Mouse (Mus musculus): Measurements from ENCODE around the gene 4931414P19Rik.
"Not testable (repeated sequence)": the region's sequence is repeated elsewhere in the genome, so short reads cannot be mapped to it uniquely, and the experiment has no call there.

The 4931414P19Rik gene

GRCm38 (mm10) chr14:54628103-54628502 is 22.3 kb upstream of the 4931414P19Rik start:
- DNase-seq (ENCODE audit: low spot score in 2 of 2), result no peak

GRCm38 (mm10) chr14:54624976-54625375 is 19.2 kb upstream of the 4931414P19Rik start:
- no peak for DNase-seq (ENCODE audit: low spot score in 2 of 2)

GRCm38 (mm10) chr14:54623334-54623733 is 17.5 kb upstream of the 4931414P19Rik start:
- DNase-seq (ENCODE audit: low spot score in 2 of 2), result no peak

- DNase-seq (ENCODE audit: low spot score in 2 of 2), result no peak
These were observed 15.3 kb upstream of the 4931414P19Rik start, which contains the start of gene Psmb11 for GRCm38 (mm10) chr14:54621133-54621532. Psmb11 (plus strand) TSS chr14:54621433.

GRCm38 (mm10) chr14:54617897-54618365 is 12.1 kb upstream of the 4931414P19Rik start, which contains the start of gene Psmb5:
Psmb5 (minus strand) TSS chr14:54618022.
- DNase-seq (ENCODE audit: low spot score in 2 of 2), result peak; percentile 85 to 93

GRCm38 (mm10) chr14:54617152-54617896 is 11.5 kb upstream of the 4931414P19Rik start:
- no peak for DNase-seq (ENCODE audit: low spot score in 2 of 2)

GRCm38 (mm10) chr14:54616226-54616825 is 10.5 kb upstream of the 4931414P19Rik start:
- no peak for DNase-seq (ENCODE audit: low spot score in 2 of 2)

- not testable (repeated sequence) for DNase-seq (ENCODE audit: low spot score in 2 of 2)
These were observed 8.3 kb upstream of the 4931414P19Rik start for GRCm38 (mm10) chr14:54614130-54614529.

GRCm38 (mm10) chr14:54610648-54611047 is 4.9 kb upstream of the 4931414P19Rik start:
- DNase-seq (ENCODE audit: low spot score in 2 of 2), result no peak

- no peak for DNase-seq (ENCODE audit: low spot score in 2 of 2)
These were observed 4.2 kb upstream of the 4931414P19Rik start for GRCm38 (mm10) chr14:54609962-54610361.

GRCm38 (mm10) chr14:54609245-54609644 is 3.5 kb upstream of the 4931414P19Rik start:
- DNase-seq (ENCODE audit: low spot score in 2 of 2), result no peak

- DNase-seq (ENCODE audit: low spot score in 2 of 2), result no peak
These were observed 1.4 kb upstream of the 4931414P19Rik start for GRCm38 (mm10) chr14:54607226-54607625.

- DNase-seq (ENCODE audit: low spot score in 2 of 2), result no peak
These were observed 2.1 kb downstream of the 4931414P19Rik start for GRCm38 (mm10) chr14:54603686-54604085.

- DNase-seq (ENCODE audit: low spot score in 2 of 2), result peak; percentile 94 to 95
These were observed 2.6 kb downstream of the 4931414P19Rik start for GRCm38 (mm10) chr14:54603038-54603654.

- no peak for DNase-seq (ENCODE audit: low spot score in 2 of 2)
These were observed 3.2 kb downstream of the 4931414P19Rik start for GRCm38 (mm10) chr14:54602613-54603012.

GRCm38 (mm10) chr14:54601601-54602000 is 4.2 kb downstream of the 4931414P19Rik start:
- DNase-seq (ENCODE audit: low spot score in 2 of 2), result no peak

- no peak for DNase-seq (ENCODE audit: low spot score in 2 of 2)
These were observed 8.7 kb downstream of the 4931414P19Rik start for GRCm38 (mm10) chr14:54597084-54597483.

GRCm38 (mm10) chr14:54594631-54595414 is 11.0 kb downstream of the 4931414P19Rik start:
- DNase-seq (ENCODE audit: low spot score in 2 of 2), result no peak

GRCm38 (mm10) chr14:54594055-54594454 is 11.7 kb downstream of the 4931414P19Rik start:
- DNase-seq (ENCODE audit: low spot score in 2 of 2), result no peak

GRCm38 (mm10) chr14:54592319-54592934 is 13.4 kb downstream of the 4931414P19Rik start:
- DNase-seq (ENCODE audit: low spot score in 2 of 2), result no peak

GRCm38 (mm10) chr14:54591056-54591455 is 14.7 kb downstream of the 4931414P19Rik start:
- no peak for DNase-seq (ENCODE audit: low spot score in 2 of 2)

Data from spleen, postnatal 4 days (tissue).